Mouse (Mus musculus) heart, adult 2 months (tissue): ENCODE data around the gene Cdc40. TPM values are rescaled to one million over a fixed set of nuclear protein-coding genes. Genes with fewer than 3 reads are reported as not detected.

ENCODE experiments used
- DNase-seq, 2 experiments: peaks; one replicate each; pipeline ENCODE4 v3.0.0; 2021
- H3K27ac ChIP-seq: fragments of 200-600 bp; 2 replicates; pipeline ENCODE4 v1.8.1; 2022
- H3K27me3 ChIP-seq: fragments of 200-500 bp; 2 replicates; pipeline ENCODE4 v1.6.1; 2012; ENCODE audit warnings: mild to moderate bottlenecking, low read length, inconsistent platforms, mixed read lengths; ENCODE audit not compliant: control insufficient read depth, insufficient read depth
- H3K36me3 ChIP-seq: fragments of 200-500 bp; 2 replicates; pipeline ENCODE4 v1.6.1; 2012; ENCODE audit warnings: low read length, inconsistent platforms; ENCODE audit not compliant: control insufficient read depth, insufficient read depth
- H3K4me1 ChIP-seq: fragments of 200-500 bp; 2 replicates; pipeline ENCODE4 v1.6.1; 2011; ENCODE audit warnings: low read length; ENCODE audit not compliant: control insufficient read depth, insufficient read depth
- H3K4me3 ChIP-seq: fragments of 200-600 bp; 2 replicates; pipeline ENCODE4 v1.8.1; 2022
- H3K79me2 ChIP-seq: fragments of 200-500 bp; replicated peaks from 2 replicates; pipeline ENCODE4 v1.6.1; 2012; ENCODE audit warnings: mild to moderate bottlenecking, inconsistent platforms, low read length, moderate library complexity, mixed read lengths; ENCODE audit not compliant: control insufficient read depth, insufficient read depth
- H3K9ac ChIP-seq: fragments of 200-500 bp; 2 replicates; pipeline ENCODE4 v1.6.1; 2012; ENCODE audit warnings: low read depth, mild to moderate bottlenecking, control low read depth, inconsistent platforms, low read length, mixed read lengths
- CTCF ChIP-seq: fragments of 200-600 bp; IDR thresholded peaks from 2 replicates; pipeline ENCODE4 v1.8.1; 2022; ENCODE audit warnings: antibody characterized with exemption, mild to moderate bottlenecking, moderate library complexity
- EP300 ChIP-seq: fragments of 200-500 bp; IDR thresholded peaks from 2 replicates; pipeline ENCODE4 v1.6.1; 2011; ENCODE audit warnings: low read depth, low read length, control low read depth; ENCODE audit not compliant: insufficient read depth
- POLR2A ChIP-seq: fragments of 200-500 bp; IDR thresholded peaks from 2 replicates; pipeline ENCODE4 v1.6.1; 2011; ENCODE audit warnings: mild to moderate bottlenecking, low read depth, low read length, control low read depth; ENCODE audit not compliant: insufficient read depth
- WGBS: fragments of 180-500 bp; shearing (Covaris S2); methylation state at CpG from one replicate; pipeline ENCODE4 v1.1.7; 2018; 5-methylcytosine and 5-hydroxymethylcytosine counted together
- intact Hi-C: fragments of 180-260 bp; cut with DNase I; formaldehyde crosslinking; loops from one replicate; pipeline ENCODE4 v1.15.1; 2025
- polyA plus RNA-seq: library from polyadenylated mRNA; depleted of rRNA; stranded (reverse); fragments of >200 nt; gene quantifications from 2 replicates; pipeline ENCODE4 v1.2.3, GENCODE M21; 2012; rRNA removed
- total RNA-seq, 2 experiments: library from RNA; stranded (reverse); gene quantifications; 2 replicates each; pipeline ENCODE4 v1.2.3; 2021

The Cdc40 gene
- total and polyA plus RNA-seq, 3 experiments: 8.6 to 19.3 (median 18.6) TPM

- Histone ChIP-seq H3K9ac (no peak overlapping the region), H3K27ac (no peak overlapping the region), H3K27me3 (no peaks in the 10 kb centered on the region), H3K79me2 (no peaks in the 10 kb centered on the region), H3K36me3 (no peaks in the 10 kb centered on the region), H3K4me3 (no peak overlapping the region), H3K4me1 (no peaks in the 10 kb centered on the region)
- WGBS: 63% methylated on average over 1 of the region's 1 CpGs
- intact Hi-C loops: no loop called here
- TF ChIP-seq POLR2A: no peak
- TF ChIP-seq CTCF: no peak
- TF ChIP-seq EP300: no peak
- DNase-seq: no peak
Observed at GRCm38 (mm10) chr10:40805221-40805620, 77.9 kb downstream of the Cdc40 start.

- DNase-seq: no peak
- H3K36me3 ChIP-seq: no peaks in the 10 kb centered on the region
- intact Hi-C loops: no loop called here
- H3K4me1 ChIP-seq: no peaks in the 10 kb centered on the region
- H3K9ac ChIP-seq: no peak overlapping the region
- WGBS: 77% methylated on average over 3 of the region's 3 CpGs
- H3K4me3 ChIP-seq: no peak overlapping the region
- TF ChIP-seq EP300 (no peak), POLR2A (no peak), CTCF (no peak)
- no peaks in the 10 kb centered on the region for H3K79me2 ChIP-seq
- H3K27me3 ChIP-seq: no peaks in the 10 kb centered on the region
- H3K27ac ChIP-seq: no peak overlapping the region
Observed at GRCm38 (mm10) chr10:40792115-40792514, 91.0 kb downstream of the Cdc40 start.

- no peak for DNase-seq
- TF ChIP-seq POLR2A: no peak
- no peak for TF ChIP-seq EP300
- TF ChIP-seq CTCF: no peak
- intact Hi-C loops: no loop called here
- WGBS: 76% methylated on average over 3 of the region's 3 CpGs
- no peaks in the 10 kb centered on the region for H3K27me3 ChIP-seq
- H3K79me2 ChIP-seq: no peaks in the 10 kb centered on the region
- H3K36me3 ChIP-seq: no peaks in the 10 kb centered on the region
- no peak overlapping the region for H3K4me3 ChIP-seq
- no peak overlapping the region for H3K9ac ChIP-seq
- H3K27ac ChIP-seq: no peak overlapping the region
- H3K4me1 ChIP-seq: no peaks in the 10 kb centered on the region
Observed at GRCm38 (mm10) chr10:40790406-40790805, 92.7 kb downstream of the Cdc40 start.

Other genes with a start within 250 kb of the Cdc40 start
- gene Mettl24, start 200.0 kb downstream of the Cdc40 start, total RNA-seq: 1 to 10 TPM in 1 of 2 experiments, under 1 TPM in 1; 0.89 to 1.2 TPM
- 1.1 and 1.3 TPM in 2 replicates for gene Mettl24, start 200.0 kb downstream of the Cdc40 start, polyA plus RNA-seq
- gene Wasf1, start 164 bp upstream of the Cdc40 start, total RNA-seq: under 1 TPM; 0.43 to 0.63 TPM
- gene Wasf1, start 164 bp upstream of the Cdc40 start, polyA plus RNA-seq: 0.47 and 0.53 TPM in 2 replicates
- gene Gpr6, start 189.0 kb upstream of the Cdc40 start, total RNA-seq: not detected
- gene Gpr6, start 189.0 kb upstream of the Cdc40 start, polyA plus RNA-seq: not detected in 2 replicates